Mouse (Mus musculus): ENCODE measurements around the gene Acta2.

The Acta2 gene

DNA sequence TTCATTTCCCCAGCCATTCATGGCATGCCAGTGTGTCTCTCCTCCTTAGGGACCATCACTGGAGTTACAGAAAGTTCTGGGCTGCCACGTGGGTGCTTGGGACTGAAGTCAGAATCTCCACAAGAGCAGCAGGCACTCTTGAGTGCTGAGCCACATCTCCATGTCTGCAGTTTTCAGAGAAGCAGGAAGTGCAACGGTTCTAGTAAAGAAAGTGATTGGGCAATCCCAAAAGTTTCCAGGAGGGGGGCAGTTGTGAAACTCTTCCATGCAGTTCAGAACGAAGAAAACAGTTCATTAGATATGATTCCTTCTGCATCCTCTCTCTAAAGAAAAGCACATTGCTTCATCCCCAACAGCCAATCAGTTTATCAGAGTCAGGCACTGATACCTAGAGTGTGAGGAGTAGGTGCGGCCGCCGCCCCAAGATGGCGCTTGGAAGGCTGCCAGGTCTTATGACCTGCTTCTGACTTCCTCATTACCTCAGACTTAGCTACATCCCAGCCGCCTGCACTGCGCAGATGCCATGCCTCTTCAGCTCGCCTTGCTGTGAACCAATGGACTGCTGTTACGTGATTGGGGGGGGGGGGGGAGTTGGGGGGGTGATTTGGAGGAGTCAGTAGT lies 14.8 kb upstream of the Acta2 start:
- no peak for DNase-seq (ENCODE audit: low read depth, low spot score)

DNA sequence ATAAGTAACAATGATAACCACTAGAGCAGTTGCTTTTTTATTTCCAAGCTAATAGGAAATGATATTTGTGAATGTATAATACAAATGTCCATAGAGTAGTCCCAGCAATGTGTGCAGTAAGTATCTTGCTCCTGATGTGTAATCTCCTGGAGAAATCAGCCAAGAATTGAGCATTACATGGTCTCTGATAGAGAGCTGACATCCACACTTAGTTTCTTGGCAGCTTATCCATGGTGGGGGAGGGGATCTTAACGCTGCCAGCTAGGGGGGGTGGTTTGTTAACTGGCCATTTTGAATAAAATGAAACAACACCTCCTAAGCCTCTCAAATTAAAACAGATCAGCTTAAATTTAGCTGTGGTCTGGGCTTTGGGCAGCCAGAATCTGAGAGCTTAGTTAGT lies 13.6 kb upstream of the Acta2 start:
- no peak for DNase-seq (ENCODE audit: low read depth, low spot score)

DNA sequence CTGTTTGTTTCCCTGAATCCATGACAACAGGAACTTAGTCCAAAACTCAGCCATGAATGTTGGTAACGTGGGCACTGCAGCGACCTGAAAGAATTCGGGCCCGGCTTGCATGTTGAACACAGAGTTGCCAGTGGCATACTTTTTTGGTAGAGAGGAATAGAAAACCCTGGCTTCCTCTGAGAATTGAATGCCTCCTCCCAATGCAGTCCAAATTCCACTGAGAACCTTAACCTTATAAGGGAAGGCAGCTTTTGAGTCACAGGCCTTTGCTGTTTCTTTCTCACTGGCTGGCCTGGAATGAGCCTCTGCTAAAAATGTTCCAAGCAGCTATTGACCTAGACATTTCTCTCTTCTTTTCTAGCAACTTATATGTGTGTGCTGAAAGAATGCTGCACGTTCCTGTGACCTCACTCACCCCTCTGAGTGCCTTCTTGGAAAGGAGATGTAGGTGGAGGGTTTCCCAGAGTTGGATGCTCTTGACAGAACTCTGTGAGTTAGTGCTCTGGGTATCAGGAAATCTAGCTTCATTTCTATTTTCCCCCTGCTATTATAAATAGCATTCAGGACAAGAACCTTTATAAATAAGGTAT lies 10.3 kb upstream of the Acta2 start:
- DNase-seq (ENCODE audit: low read depth, low spot score), result no peak

DNA sequence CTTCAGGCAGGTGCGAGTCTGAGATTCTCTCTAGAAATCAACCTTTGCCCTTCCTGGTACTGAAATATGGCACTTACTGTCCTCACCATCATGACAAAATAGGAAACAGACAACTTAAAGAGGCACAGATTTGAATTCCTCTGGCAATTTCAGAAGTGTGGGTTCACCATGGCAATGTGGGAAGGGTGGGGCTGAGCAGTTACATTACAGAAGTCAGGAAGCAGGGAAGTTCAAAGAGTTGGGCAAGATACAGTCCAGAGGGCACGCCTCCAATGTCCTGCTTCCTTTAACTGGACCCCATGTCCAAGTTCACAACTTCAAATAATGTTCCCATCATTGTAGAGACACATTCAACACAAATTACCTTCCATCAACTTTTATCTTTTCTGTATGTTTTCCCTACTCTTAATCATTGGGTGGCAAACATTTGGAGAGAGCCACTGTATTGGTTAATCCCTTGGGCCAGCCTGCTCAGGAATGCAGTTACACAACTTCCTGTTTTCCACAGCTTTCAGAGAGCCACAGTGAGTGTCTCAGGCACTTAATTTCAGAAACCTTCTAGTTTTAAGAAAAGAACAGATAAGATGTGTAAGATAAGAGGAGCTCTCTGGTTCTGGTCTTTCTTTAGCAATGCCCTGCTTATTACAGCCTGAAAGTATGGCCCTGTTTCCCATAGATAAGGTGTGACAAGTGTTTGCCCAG lies 7.0 kb upstream of the Acta2 start:
- no peak for DNase-seq (ENCODE audit: low read depth, low spot score)

DNA sequence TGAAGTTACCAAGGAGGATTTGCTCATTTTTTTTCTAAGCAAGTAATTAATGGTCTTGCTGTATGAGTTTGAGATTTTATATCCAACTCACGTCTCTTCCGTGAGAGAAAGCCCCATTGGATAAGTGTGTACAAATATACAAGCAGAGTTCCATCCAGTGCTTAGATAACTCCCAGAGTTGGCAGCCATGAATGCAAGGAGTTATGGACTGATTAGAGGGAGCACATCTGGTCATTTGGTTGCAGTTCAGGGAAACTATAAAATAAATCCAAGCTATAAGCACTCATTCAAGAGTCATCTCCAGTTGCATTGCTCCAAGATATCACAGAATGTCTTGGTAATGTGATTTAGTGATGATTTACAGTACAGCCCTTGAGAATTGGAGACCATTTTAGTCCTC lies 1.5 kb upstream of the Acta2 start:
- no peak for DNase-seq (ENCODE audit: low read depth, low spot score)

DNA sequence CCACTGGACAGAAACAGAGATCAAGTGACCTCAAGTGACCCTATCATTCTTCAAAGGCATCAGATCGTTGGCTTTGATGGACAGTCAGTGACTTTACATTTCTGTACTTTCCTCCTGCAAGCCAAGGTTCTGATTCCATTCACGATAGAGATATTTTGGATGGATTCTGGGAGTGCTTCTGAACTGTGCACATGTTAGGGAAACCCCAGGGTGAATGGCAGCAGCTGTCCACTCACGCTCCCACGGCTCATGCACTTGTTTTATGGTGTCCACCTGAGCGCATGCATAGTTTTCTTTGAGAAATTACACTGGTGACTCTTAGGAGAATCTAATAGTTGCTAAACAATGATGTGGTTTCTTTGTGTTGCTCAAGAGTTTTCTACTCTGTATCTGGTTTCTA lies 759 bp upstream of the Acta2 start:
- DNase-seq (ENCODE audit: low read depth, low spot score), result no peak

DNA sequence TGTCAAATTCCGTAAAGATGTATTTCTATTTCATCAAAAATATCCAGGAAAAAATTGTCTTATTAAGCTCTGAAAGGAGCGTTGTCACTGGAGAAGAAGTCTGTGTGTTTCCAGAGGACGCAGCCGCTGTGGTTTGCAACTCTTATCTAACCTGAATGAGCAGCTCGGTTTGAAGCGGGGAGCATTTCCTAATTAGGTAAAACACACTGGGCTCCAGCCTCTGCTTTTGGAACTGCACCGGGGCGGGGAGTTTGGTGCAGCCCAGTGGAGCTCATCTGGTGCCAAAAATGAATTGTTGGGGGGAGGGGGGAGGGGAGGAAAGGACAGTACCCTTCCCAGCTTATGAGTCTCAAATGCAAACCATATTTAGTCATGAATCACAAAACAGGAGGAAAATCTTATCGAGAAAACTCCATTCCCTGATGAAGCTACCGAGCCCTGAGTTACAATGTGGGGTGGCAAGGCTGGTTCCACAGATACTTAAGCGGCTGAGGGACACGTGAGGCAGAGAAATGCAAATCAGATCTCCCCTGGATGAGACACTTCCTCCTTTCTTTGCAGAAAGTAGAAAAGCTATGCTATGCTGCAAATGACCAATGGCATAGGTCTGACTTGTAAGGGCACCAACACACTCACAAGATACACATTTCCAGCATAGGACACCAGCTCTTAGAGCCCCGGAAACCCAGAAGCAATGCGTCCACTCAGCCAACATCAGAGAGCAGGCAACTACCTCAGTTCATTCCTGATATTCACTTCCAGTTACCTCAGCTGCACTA lies 1.1 kb downstream of the Acta2 start:
- no peak for DNase-seq (ENCODE audit: low read depth, low spot score)

DNA sequence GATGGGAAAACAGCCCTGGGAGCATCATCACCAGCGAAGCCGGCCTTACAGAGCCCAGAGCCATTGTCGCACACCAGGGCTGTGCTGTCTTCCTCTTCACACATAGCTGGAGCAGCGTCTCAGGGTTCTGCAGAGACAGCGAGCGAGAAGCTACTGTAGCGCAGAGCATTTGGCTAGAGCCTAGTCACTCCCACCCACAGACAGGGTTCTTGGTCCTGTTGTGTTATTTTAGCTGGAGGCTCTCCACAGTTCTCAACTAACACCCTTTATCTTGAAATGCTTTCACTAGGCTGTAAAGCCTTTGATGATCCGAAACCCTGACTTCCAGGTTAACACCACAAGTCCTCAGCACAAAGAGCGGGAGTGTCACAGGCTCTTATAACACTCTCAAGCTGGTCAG lies 2.9 kb downstream of the Acta2 start:
- no peak for DNase-seq (ENCODE audit: low read depth, low spot score)

DNA sequence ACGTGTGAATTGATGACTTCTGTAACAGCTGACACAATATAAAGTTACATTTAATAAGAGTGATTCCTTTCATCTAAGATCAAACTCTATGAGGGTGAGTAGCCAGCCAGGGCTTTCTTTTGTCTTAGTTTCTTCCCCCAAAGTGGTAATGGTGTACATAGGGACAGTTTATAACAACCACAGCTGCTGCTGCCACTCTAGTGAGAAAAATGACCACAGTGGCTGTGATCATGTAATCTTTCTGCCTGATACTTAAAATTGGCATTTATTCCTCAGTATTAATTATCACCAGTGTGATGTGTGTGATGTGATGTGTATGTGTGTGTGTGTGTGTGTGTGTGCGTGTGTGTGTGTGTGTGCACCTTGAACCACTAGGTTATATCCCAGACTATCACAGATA lies 3.5 kb downstream of the Acta2 start:
- DNase-seq (ENCODE audit: low read depth, low spot score), result no peak

DNA sequence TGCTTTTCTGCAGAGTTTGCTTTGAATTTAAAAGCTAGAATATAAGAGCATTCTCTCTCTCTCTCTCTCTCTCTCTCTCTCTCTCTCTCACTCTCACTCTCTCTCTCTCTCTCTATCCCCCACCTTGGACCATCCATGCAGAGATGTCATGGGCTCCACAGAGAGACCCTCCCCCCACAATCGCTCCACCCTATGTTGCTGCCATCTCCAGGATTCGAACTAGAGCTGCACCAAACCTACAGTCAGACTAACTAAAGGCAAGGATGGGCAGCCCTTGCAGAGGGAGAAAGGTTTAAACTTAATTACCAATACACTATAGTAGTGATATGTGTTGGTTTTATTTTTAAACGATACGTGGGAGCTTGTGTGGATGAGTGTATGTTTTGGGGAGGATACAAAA lies 4.8 kb downstream of the Acta2 start:
- no peak for DNase-seq (ENCODE audit: low read depth, low spot score)

DNA sequence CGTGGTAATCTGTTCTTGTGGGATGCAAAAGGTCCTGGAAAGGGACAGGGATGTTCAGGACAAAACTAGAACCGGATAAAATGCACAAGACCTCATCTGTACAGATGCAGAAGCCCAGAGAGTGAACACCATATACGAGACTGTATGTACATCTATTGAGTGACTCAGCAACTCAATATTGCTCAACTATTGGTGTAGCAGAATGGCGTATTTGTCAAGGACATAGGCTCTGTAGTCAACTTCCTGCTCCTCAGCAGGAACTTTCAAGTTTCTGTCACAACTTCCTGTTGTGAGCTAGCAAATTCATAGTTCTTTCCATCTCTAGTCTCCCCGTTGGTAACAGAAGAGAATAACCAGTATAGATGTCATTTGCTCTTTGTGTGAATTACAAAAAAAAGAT lies 6.8 kb downstream of the Acta2 start:
- DNase-seq (ENCODE audit: low read depth, low spot score), result no peak

DNA sequence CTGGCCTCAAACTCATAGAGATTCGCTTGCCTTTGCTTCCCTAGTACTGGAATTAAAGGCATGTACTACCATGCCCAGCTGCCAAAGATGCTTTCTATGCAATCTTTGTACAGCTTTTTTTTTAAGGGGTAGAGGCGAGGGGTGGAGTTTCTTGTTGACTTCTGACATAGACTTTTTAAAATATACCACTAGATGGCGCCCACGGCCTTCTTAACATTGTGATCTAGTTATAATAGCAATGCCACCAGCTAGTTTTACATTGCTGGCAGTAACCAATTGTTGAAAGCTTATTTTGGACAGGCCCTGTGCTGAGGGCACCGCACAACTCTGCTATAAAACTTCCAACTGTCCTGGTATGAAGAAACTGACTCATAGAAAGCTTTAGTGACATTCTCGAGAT lies 11.3 kb downstream of the Acta2 start:
- peak; percentile 26 for DNase-seq (ENCODE audit: low read depth, low spot score)

DNA sequence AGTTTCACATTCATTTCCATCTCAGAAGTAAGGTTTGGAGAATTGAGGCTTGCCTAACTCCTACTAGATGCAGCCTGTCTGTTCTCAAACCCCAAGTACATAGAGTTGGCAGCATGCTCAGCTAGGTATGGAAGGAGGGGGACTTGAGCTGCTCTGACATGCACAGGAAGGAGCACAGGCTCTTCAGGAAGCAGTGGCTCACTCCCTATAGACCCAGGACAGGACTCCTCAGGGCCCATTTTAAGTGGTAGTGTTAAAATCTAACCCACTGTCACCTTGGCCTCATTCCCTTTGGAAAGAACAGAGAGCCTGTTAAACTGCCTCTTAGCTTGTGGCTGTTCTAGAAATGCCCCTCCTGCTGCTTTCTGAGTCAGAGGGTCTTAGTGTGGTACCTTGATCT lies 12.5 kb downstream of the Acta2 start:
- DNase-seq (ENCODE audit: low read depth, low spot score), result no peak

DNA sequence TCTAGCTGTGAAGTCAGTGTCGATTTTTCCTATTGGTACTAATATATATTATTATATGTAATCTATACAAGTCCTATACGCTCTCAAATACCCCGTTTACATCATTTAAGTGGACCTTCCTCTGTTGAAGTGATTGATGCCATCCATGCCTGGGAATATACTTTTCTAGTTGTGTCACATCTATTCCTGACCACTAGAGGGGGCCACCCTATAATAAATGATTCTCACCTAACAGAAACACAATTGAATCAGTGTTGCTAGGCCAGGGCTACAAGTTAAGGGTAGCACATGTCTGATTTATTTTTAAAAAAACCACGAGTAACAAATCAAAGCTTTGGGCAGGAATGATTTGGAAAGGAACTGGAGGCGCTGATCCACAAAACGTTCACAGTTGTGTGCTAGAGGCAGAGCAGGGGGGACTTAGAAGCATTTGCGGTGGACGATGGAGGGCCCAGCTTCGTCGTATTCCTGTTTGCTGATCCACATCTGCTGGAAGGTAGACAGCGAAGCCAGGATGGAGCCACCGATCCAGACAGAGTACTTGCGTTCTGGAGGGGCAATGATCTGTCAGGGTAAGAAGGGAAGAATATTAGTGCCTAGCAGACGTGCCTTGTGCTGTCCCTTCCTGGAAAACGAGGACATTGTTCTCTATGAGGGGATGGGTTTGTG lies 14.0 kb downstream of the Acta2 start:
- DNase-seq (ENCODE audit: low read depth, low spot score), result no peak

DNA sequence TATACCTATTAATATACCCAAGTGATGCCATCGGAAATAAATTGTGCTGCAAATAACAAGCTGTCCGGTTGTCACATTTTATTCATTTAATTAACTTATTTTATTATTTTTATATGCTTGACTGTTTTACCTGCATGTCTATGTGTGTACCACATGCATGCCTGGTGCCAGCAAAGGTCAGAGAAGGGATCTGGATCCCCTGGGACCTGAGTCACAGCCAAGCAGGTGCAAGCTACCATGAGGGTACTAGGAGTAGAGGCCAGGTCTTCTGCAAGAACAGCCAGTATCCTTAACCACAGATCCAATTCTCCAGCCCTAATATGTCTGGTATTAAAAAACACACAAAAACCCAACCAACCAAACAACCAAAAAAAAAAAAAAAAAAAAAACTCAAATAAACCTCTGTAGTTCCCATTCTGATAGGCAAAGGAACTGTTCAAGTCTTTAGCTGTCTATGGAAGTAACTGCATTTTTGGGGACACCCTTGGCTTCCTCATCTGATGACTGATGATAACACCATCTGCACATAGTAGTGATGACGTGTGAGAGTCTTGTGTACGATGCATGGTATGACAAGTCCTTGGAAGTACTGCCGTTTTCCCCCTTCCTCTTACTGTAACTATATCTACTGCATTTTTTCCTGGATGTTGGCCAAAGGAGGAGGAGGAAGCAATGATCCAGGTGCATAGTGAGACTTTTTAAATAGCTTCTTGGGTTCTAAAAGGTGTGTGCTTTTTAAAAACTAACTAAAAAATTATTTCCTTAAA lies 14.9 kb downstream of the Acta2 start:
- DNase-seq (ENCODE audit: low read depth, low spot score), result no peak

DNA sequence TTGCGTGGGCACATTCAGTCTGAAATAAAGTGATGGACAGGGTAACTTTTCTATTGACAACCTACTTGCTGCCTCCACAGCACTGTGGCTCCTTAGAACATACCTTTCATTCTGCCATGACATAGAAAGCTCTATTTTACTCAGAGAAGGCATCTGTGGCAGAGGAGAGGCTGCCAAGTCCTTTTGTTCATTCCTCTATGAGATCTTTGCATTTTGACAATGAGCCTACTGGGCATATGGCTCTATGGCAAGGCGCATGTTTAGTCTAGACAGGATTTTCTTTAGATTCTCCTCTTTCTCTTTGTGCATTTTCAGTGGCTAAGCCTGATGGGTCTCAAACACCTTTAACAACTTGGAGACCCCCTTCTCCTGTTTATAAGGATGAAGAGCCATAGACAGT lies 17.6 kb downstream of the Acta2 start:
- DNase-seq (ENCODE audit: low read depth, low spot score), result no peak

DNA sequence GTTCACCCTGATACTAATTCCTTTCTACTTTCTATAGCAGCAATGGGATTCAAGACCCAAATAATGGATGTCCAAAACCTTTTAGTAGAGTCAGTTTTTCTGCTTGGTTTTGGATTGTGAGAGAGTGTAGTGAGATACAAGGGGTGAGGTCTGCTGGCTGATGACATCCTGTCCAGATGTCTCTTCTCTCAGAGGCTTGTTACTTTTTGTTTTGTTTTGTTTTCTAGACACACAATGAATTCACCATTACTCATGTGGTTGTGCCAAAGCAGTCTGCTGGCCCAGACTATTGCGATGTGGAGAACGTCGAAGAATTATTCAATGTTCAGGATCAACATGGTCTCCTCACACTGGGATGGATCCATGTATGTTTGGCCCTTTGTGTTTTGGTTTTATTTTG lies 19.3 kb downstream of the Acta2 start:
- DNase-seq (ENCODE audit: low read depth, low spot score), result no peak

DNA sequence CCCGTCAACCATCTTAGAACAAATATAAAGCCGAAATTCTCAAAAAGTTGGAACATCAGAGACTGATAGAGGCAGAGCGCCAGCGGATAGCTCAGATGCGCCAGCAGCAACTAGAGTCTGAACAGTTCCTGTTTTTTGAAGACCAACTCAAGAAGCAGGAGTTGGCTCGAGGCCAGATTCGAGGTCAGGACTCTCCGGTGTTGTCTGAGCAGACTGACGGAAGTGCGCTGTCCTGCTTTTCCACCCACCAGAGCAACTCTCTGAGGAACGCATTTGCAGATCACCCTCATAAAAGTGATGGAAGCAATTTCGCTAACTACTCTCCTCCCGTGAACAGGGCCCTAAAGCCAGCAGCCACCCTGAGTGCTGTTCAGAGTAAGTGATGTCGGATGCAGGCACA lies 21.4 kb downstream of the Acta2 start:
- no peak for DNase-seq (ENCODE audit: low read depth, low spot score)

DNA sequence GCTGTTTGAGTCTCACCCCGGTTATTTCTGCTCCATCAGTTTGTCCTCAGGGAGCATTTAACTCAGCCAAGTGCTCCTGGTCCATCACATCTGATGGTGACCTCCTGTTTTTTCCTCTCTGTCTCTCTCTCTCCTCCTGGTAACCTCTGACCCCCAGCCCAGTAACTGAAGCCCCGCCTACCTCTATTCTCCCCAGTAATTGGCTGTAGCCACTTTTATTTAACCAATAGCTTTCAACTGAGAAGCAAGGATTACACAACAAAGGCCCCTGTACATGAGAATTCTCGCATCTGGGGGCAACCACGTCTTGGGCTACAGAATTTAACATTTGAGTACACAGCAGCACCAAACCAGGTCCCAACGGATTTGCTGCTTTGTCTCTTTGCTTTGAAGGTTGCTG lies 23.1 kb downstream of the Acta2 start:
- DNase-seq (ENCODE audit: low read depth, low spot score), result no peak

DNA sequence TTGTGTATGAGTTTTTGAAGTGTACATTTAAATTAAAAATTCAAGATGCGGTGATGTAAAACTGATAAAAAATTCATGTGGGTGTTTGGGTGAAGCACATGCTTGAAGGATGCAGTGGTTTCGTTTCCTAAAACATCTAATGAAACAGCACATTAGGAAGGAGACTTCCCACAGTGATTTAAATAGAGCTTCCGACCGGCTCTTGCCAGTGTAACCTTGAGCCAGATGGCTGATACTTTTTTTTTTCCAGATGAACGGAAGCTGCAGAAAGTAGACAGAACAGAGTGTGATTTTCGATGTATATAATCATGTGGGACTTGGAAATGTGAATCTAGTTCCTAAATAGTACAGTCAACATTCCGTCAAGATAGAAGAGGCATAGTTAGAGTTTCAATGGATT lies 23.8 kb downstream of the Acta2 start:
- DNase-seq (ENCODE audit: low read depth, low spot score), result no peak

DNA sequence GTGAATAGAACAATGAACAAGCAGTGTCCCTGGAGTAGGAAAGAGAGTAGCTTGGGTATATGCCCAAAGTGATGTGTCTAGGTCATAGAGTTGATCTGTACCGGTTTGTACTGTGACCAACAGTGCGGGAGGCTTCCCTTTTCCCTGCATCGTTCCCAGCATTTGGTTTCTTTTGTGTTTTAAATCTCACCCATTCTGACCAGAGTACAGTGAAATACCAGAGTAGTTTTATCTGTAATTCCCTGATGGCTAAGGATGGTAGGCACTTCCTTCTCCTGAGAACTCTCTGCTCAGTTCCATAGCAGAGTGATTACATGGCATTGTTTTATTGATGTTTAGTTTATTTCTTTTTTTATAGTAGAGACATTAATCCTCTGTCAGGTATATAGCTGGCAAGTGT lies 32.6 kb downstream of the Acta2 start:
- no peak for DNase-seq (ENCODE audit: low read depth, low spot score)
